Mouse (Mus musculus) ES-CJ7 (cell line): ENCODE results near the gene Bloc1s1.

ENCODE experiments used
- DNase-seq: peaks from one replicate; pipeline ENCODE4 v3.0.0; 2011; ENCODE audit warnings: low read depth, low spot score

Bloc1s1 gene

GRCm38 (mm10) chr10:128933574-128933973 is 9.7 kb upstream of the Bloc1s1 start, which contains the start of gene Itga7:
Gene Itga7 (plus strand): TSS chr10:128933818.
- DNase-seq: peak; percentile 62

GRCm38 (mm10) chr10:128931441-128931840 is 7.6 kb upstream of the Bloc1s1 start:
- no peak for DNase-seq

- no peak for DNase-seq
These were observed 6.0 kb upstream of the Bloc1s1 start for GRCm38 (mm10) chr10:128929638-128930378.

- no peak for DNase-seq
These were observed 4.5 kb upstream of the Bloc1s1 start for GRCm38 (mm10) chr10:128928356-128928755.

GRCm38 (mm10) chr10:128923013-128923691 is 683 bp downstream of the Bloc1s1 start:
- peak; percentile 84 for DNase-seq

GRCm38 (mm10) chr10:128922822-128923012 is 1.1 kb downstream of the Bloc1s1 start, which contains the start of gene Rdh5:
Gene Rdh5 (minus strand): TSS chr10:128922888.
- DNase-seq: no peak

- no peak for DNase-seq
These were observed 1.7 kb downstream of the Bloc1s1 start for GRCm38 (mm10) chr10:128921883-128922821.

- no peak for DNase-seq
These were observed 2.6 kb downstream of the Bloc1s1 start for GRCm38 (mm10) chr10:128921251-128921650.

- DNase-seq: no peak
These were observed 3.1 kb downstream of the Bloc1s1 start for GRCm38 (mm10) chr10:128920736-128921161.

- DNase-seq: no peak
These were observed 3.9 kb downstream of the Bloc1s1 start for GRCm38 (mm10) chr10:128919966-128920365.

GRCm38 (mm10) chr10:128919203-128919631 is 4.6 kb downstream of the Bloc1s1 start:
- no peak for DNase-seq

- no peak for DNase-seq
These were observed 5.6 kb downstream of the Bloc1s1 start for GRCm38 (mm10) chr10:128918246-128918645.

- DNase-seq: no peak
These were observed 6.4 kb downstream of the Bloc1s1 start for GRCm38 (mm10) chr10:128917400-128917799.

GRCm38 (mm10) chr10:128916665-128917064 is 7.2 kb downstream of the Bloc1s1 start:
- DNase-seq: no peak

GRCm38 (mm10) chr10:128915550-128915949 is 8.3 kb downstream of the Bloc1s1 start:
- DNase-seq: no peak

GRCm38 (mm10) chr10:128913696-128914095 is 10.1 kb downstream of the Bloc1s1 start:
- DNase-seq: no peak

GRCm38 (mm10) chr10:128913219-128913618 is 10.6 kb downstream of the Bloc1s1 start:
- peak; percentile 94 for DNase-seq

GRCm38 (mm10) chr10:128912791-128913190 is 11.0 kb downstream of the Bloc1s1 start:
- no peak for DNase-seq

- DNase-seq: no peak
These were observed 11.6 kb downstream of the Bloc1s1 start for GRCm38 (mm10) chr10:128912268-128912667.

- DNase-seq: no peak
These were observed 12.4 kb downstream of the Bloc1s1 start for GRCm38 (mm10) chr10:128911430-128911829.

- DNase-seq: no peak
These were observed 13.6 kb downstream of the Bloc1s1 start for GRCm38 (mm10) chr10:128910066-128910841.
